Mouse (Mus musculus) CD4-positive helper T cell, adult 2 months (primary cell): Measurements from ENCODE around the gene Krt73.

Experiments
- DNase-seq: peaks from one replicate; pipeline ENCODE4 v3.0.0-alpha.2; 2012; ENCODE audit warnings: low read depth, missing footprints, low spot score

Gene Krt73

DNA sequence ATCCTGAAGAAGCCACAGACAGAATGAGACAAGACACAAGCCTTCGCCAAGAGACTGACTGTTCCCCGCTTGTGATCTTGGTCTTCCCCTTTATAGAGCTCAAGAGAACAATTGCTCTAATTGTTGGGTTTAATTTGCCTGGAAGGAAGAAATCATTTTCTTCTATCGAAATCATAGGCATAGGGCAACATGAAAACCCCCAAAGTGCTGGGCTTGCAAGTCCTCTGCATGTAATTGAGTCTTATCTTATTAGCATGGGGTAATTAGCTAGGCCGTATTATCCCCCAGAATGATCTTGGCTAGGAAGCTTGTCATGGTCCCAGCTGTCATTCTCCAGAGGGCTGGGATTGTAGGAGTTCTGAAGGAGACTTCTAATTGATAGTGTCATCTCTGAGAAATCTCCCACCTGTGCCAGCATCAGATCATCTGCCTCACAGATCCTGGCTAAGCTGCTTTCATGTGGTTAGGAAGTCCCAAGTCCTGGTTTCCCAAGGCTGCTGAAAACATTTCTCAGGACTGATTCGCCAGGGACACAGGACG is at the start of gene Krt73:
TSS of gene Krt73 (minus strand) at position 51 of the 540 bp plus-strand sequence.
- no peak for DNase-seq

DNA sequence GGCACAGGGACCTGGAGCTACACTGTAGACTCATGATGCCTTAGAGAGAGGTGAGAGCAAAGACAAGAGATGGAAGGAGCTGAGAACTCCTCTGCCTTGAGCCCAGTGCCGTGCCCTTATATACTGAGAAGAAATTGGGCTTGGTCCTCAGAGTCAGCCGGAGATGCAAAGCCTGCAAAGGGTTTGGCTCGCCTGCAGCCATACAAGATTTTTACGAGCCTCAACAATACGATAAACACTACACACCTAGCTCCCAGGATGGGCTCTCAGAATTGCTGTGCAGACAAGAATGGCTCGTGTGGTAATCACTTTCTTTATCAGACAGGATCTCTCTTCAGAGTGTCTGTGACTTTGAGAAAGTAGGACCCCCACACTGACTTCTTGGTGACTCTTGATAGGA is 48.5 kb upstream of the Krt73 start, which contains the start of gene Krt1:
TSS of gene Krt1 (minus strand) at position 101 of the 400 bp plus-strand sequence.
- DNase-seq: no peak

DNA sequence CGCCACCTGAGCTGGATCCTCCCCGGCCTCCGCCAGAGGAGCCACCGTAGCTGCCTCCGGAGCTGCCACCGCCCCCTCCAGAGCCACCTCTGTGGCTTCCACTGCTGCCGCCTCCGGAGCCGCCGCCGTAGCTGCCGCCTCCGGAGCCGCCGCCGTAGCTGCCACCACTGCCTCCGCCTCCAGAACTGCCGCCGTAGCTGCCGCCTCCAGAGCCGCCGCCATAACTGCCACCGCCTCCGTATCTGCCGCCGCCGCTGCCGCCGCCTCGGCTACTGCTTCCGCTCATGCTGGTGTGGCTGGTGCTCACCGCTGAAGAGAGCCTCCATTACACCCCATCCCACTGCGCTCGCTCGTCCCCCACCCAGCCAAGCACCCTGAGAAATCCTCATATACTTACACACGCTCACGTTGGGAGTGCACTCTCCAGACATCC is 43.8 kb upstream of the Krt73 start:
- peak; percentile 50 for DNase-seq

DNA sequence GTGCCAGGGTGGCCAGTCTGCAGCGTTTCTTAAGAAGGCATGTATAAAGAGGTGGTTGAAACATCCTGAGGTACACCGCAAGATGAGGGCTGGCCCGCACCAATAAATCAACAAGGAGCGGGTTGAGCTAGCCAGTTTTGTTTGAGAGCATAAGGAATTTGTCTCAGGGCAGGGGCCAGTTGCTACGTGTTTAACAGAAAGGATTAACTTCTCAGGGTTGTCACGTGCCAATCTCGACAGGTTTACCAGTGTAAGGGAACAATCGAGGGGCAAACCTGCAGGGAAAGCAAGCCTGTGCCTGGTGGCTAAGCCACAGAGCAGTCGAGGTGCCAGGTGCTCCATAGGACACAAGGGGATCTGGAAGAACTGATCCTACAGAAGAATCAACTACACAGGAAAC is 41.0 kb upstream of the Krt73 start:
- no peak for DNase-seq

DNA sequence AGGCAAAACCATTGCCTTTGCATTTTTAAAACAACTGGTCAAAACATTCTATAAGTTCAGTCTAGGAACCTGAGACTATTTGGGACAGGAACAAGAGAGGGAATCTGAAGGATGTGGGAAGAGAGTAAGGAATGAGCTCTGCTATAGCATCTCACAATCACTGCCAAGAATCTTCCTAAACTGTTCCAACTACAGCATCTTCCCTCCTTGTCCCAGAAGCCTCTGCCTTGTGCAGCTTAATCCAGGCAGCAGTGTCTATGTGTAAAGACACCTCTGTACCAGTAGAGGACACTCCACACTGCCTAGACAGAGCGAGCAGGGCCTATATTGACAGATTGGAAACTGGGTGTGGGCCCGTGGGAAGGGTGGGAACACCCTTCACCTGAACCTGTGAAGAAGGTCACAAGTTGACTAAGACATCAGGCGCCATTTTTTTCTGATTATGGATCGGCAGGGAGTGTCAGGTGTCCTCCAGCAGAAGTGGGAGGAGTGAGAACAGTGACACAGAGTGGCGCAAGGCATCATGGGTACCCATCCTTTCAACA is 32.7 kb upstream of the Krt73 start:
- no peak for DNase-seq

DNA sequence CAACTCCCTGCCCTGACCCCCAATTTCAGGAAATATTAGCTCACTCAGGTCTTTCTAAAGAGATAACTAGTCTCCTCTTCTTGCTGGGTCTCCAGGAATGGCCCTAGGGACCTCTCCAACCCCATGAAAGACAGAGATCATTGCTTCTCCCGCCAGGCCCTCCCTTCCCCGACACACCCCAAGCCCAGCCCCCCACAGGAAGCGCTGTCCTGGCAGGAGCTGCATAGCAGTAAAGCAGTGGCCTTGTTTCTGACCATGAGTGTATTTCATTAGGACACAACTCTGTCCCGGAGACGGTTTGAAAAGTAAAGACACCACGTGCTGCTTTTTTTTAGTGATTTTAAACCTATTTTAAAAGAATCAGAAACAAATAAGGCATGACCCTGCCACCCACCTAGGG is 31.0 kb upstream of the Krt73 start:
- no peak for DNase-seq

DNA sequence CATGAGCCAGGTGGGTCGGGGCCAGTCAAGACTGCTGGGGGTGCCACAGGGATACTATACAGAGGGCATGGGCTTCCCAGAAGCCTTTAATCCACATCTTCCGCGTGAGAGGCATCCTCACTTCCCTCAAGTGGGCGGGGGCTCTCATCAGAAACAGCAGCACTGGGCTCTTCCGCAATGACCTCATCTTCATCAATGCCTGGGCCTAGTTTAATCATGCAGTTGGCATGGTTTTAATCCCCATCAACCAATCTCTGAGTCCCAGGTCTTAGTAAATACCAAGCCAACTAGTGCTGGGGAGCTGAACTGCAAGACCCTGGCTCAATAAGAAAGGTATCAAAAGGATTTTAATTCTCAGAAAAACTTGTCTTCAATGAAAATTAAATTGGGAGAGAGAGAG is 27.3 kb upstream of the Krt73 start:
- DNase-seq: no peak

DNA sequence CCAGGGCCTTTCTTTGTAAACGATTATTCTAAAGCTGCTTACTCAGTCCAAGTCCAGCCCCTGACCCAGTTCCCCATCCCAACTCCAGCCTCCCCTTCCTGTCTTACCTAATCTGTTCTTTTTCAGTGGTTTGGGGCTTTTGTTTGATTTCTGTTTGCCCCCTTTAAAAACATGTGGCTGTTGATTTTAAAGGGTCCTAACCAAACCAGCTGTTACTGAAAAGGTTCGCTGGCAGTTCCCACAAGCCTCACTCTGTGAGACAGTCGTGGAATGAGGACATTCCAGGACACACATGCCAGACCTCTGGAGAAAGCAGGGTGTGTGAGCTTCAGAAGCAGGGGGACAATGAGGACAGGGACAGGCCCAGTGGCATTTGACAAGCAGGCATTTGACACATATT is 19.6 kb upstream of the Krt73 start:
- no peak for DNase-seq

DNA sequence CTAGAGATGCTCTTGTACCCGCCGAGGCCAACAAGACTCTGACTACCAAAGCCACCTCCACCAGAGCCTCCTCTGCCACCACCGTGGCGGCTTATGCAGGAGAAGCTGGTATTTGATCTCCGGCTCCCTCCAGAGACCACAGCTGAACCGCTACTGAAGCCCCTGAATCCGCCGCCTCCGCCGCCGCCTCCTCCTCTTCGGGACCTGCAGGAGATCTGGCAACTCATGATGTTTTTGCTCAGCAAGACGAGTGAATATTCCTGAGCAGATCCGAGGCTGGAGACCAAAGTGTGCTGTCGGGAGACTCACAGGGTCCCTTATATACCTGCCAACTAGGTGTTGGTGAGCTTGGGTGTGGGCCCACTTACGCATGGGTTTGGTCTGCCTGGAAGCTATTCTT is 15.7 kb upstream of the Krt73 start, which contains the start of gene Krt2:
TSS of gene Krt2 (minus strand) at position 295 of the 400 bp plus-strand sequence.
- DNase-seq: no peak

DNA sequence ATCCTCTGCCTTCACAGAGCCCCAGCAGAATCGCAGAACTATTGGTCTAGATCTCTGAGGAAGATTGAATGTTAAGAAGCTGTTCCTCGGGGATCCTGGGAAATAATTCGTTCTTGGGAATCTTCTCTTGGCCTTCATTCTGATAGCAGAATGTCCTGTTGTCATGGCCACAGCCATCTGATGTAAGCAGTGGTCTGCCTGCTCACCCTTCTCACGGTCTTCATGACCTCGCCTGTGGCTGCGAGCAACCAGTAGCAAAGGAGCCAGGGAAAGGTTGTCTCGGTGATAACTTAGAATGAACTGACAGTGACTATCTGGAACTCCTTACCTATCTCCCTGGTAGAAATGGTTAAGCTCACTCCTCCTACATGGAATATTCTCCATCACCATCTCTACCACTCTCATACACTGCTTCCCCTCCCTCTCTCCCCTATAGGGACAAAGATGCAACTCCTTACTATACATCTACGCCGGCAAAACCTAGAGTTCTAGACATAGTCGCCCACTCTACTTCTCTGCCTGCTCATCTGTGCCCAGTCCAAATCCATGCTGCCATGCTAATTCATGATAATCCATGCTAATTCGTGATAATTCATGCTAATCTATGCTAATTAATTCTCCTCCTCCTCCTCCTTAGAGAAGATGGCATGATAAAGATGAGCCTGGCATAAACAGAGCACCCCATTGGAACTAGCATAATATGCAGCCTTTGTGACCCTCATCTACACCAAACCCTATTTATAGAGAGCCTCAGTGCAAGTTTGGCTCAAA is 1.1 kb upstream of the Krt73 start:
- no peak for DNase-seq

DNA sequence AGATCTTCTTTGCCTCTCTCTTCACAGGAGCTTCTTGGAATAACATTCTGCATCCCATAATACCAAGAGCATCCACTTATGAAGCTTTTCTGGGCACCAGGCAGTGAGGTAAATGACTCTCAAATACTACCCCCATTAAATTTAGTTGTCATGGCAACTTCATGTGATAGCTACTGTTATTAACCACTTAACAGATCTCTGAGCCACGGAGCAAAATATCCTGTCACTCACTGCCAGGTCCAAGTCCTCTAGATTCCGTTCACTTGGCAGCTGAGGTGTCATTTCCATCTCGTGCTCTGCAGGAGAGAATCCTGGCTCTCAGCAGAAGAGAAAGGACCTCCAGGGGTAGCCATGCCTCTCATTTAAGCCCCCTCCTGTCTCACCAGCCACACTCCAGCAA is 11.3 kb downstream of the Krt73 start:
- DNase-seq: no peak

DNA sequence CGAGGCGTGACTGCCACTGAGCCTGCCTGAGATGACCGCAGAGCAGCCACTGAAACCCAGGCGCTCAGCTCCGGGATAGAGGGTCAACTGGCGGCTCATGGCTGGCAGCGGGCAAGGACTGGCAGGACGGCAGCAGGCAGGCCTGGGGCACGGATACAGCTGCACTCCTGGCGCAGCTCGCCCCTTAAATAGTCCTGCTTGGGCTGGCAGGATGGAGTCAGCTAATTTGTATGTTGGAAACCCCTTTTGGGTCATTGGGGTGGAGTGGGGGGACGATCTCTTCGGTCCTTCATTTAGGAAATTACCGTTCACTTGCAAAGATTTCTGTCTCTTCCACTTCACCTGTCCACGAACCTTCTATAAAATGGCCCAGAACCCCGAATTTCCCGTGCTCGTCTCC is 15.8 kb downstream of the Krt73 start, which contains the start of gene Krt72:
TSS of gene Krt72 (minus strand) at position 101 of the 400 bp plus-strand sequence.
- DNase-seq: no peak

DNA sequence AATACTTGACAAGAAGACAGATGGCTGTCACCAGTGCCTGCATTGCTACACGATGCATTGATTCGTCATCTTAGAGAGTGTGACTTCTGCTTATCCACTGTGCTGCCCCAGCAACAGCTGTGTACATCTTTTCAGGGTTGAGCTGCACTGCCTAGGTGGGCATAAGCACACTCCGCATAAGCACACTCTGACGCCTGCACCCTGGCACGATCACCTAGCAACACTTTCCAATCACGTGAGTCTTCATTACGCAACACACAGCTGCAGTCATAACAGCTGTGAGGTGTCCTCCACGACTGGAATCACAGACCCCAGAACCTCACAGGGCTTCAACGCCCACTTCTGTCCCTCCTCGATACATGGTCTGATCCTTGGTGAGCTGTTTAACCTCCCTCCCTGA is 28.7 kb downstream of the Krt73 start:
- DNase-seq: no peak

DNA sequence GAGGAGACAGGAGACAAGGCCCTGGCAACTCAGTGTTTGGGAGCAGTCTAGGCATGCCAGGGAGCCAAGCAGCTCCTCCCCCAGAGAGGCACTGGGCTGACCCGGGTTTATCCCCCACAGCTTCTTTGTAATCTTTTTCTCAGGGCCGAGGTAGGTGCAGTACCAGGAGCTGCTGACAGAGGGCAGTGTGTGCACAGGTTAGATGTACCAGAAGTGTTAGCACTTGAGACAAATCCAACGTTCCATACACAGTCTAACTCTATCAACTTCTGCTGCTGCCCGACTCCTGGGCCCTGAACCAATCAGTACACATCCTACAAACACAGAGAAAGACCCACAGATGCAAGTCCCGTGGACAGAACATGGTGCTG is 29.4 kb downstream of the Krt73 start:
- peak; percentile 53 for DNase-seq

DNA sequence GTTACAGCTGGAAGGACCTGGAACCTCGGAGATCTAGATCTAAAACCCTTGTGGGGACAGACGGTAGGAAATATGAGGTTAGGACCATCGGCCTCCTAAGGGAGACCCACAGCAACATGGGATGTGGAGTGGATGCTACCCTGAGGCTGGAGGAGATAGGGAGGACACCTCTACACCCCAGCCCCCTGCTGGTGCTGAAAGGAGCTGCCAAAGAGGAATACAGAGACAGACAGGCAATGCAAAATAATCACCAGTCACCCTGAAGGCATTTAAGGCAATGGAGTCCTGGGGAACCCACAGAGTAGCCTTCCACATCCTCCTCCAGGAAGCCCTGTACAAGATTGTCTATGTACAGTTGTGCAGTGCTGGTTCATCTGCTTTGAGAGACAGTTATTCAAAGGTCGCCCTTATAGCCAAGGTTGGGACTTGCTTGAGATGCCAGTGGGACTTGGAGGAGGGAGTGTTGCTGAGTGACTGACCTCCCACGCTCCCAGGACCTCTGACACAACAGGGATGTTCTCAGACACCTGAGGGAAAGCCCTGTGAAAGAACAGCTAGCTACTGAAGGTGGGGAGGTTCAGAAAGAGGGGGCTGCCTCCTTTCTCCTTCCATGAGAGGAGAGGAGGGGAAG is 30.0 kb downstream of the Krt73 start:
- DNase-seq: no peak

DNA sequence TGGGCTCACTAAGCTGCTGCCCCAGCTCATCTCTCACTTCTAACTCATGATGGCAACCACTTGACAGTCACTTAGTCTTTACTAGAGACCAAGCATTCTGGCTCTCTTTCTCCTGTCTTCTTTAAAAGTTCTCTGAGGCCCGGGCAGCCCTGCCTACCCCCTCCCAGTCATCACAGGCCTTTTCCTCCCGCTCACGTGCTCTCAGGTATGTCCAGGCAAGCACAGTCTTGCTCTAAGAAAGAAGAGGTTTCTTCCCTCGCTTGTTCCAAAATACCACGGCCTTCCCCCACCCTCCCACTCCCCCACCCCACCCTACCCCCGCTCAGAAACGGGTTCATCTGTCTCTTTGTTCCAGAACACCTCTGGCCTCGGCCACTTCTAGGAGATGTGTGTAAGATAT is 31.9 kb downstream of the Krt73 start:
- no peak for DNase-seq
